Mouse (Mus musculus): ENCODE measurements around the gene Gstt4. TPM values are rescaled to one million over a fixed set of nuclear protein-coding genes. Genes with fewer than 3 reads are reported as not detected.
"Not testable (repeated sequence)": the region's sequence is repeated elsewhere in the genome, so short reads cannot be mapped to it uniquely, and the experiment has no call there.

The Gstt4 gene
- polyA plus RNA-seq, 1 experiment from 2014 or later = not detected

- not testable (repeated sequence) for DNase-seq (ENCODE audit: low spot score); H3K27ac ChIP-seq (replicated peaks; ENCODE audit: low read depth, low read length); ATAC-seq (replicated peaks; ENCODE audit: insufficient number of reproducible peaks, low FRiP score, low TSS enrichment, low read depth); H3K27me3 ChIP-seq (ENCODE audit: control insufficient read depth, insufficient read depth, low read length); H3K36me3 ChIP-seq (replicated peaks; ENCODE audit: control insufficient read depth, insufficient read depth, low read depth, low read length); H3K4me2 ChIP-seq (ENCODE audit: low read depth, low read length); H3K4me3 ChIP-seq (ENCODE audit: low read depth, low read length); H3K9me3 ChIP-seq (replicated peaks; ENCODE audit: control insufficient read depth, low read length); H3K4me1 ChIP-seq (ENCODE audit: control insufficient read depth, insufficient read depth, low read length); H3K9ac ChIP-seq (replicated peaks; ENCODE audit: low read length)
- WGBS = 34% methylated on average over 5 of the region's 5 CpGs
Measured at GRCm38 (mm10) chr10:75767756-75768155, 54.6 kb downstream of the Gstt4 start.

GRCm38 (mm10) chr10:75766856-75767255 is 55.5 kb downstream of the Gstt4 start:
- ATAC-seq (replicated peaks; ENCODE audit: insufficient number of reproducible peaks, low FRiP score, low TSS enrichment, low read depth) (no peak), DNase-seq (ENCODE audit: low spot score) (no peak)
- Histone ChIP-seq H3K36me3 (replicated peaks; ENCODE audit: control insufficient read depth, insufficient read depth, low read depth, low read length) (no peaks in the 10 kb centered on the region), H3K27ac (replicated peaks; ENCODE audit: low read depth, low read length) (no peak overlapping the region), H3K4me2 (ENCODE audit: low read depth, low read length) (no peak overlapping the region), H3K4me1 (ENCODE audit: control insufficient read depth, insufficient read depth, low read length) (no peaks in the 10 kb centered on the region), H3K27me3 (ENCODE audit: control insufficient read depth, insufficient read depth, low read length) (no peaks in the 10 kb centered on the region), H3K9ac (replicated peaks; ENCODE audit: low read length) (no peak overlapping the region), H3K4me3 (ENCODE audit: low read depth, low read length) (no peak overlapping the region), H3K9me3 (replicated peaks; ENCODE audit: control insufficient read depth, low read length) (no peaks in the 10 kb centered on the region)
- WGBS = 87% methylated on average over 6 of the region's 6 CpGs

Other genes starting within 250 kb of the Gstt4 start
- gene Ggt5, start 233.2 kb downstream of the Gstt4 start, polyA plus RNA-seq (2014; fragmentation: Nextera tagmentation; extraction: Ambion mirVana) = 0.22 and 0.46 TPM in 2 replicates
- gene Susd2, start 178.5 kb downstream of the Gstt4 start, polyA plus RNA-seq (2014; fragmentation: Nextera tagmentation; extraction: Ambion mirVana) = 1.6 and 1.9 TPM in 2 replicates
- gene Cabin1, start 58.2 kb downstream of the Gstt4 start, polyA plus RNA-seq (2014; fragmentation: Nextera tagmentation; extraction: Ambion mirVana) = 21.7 and 22.3 TPM in 2 replicates
- gene Ddt, start 49.1 kb downstream of the Gstt4 start, polyA plus RNA-seq (2014; fragmentation: Nextera tagmentation; extraction: Ambion mirVana) = 92.0 and 103 TPM in 2 replicates
- gene Gm20441, start 41.6 kb downstream of the Gstt4 start, polyA plus RNA-seq (2014; fragmentation: Nextera tagmentation; extraction: Ambion mirVana) = not detected in 2 replicates
- 5.9 and 7.8 TPM in 2 replicates for gene Gstt3, start 41.1 kb downstream of the Gstt4 start, polyA plus RNA-seq (2014; fragmentation: Nextera tagmentation; extraction: Ambion mirVana)
- gene Gstt1, start 24.0 kb downstream of the Gstt4 start, polyA plus RNA-seq (2014; fragmentation: Nextera tagmentation; extraction: Ambion mirVana) = 6.9 and 7.6 TPM in 2 replicates
- gene Gstt2, start 14.9 kb upstream of the Gstt4 start, polyA plus RNA-seq (2014; fragmentation: Nextera tagmentation; extraction: Ambion mirVana) = 8.8 and 12.7 TPM in 2 replicates
- gene Mif, start 37.7 kb upstream of the Gstt4 start, polyA plus RNA-seq (2014; fragmentation: Nextera tagmentation; extraction: Ambion mirVana) = 1,991 and 2,343 TPM in 2 replicates
- 2.3 and 3.7 TPM in 2 replicates for gene Derl3, start 70.9 kb upstream of the Gstt4 start, polyA plus RNA-seq (2014; fragmentation: Nextera tagmentation; extraction: Ambion mirVana)
- 236 and 250 TPM in 2 replicates for gene Smarcb1, start 99.1 kb upstream of the Gstt4 start, polyA plus RNA-seq (2014; fragmentation: Nextera tagmentation; extraction: Ambion mirVana)
- 8.7 and 8.8 TPM in 2 replicates for gene Chchd10, start 110.6 kb upstream of the Gstt4 start, polyA plus RNA-seq (2014; fragmentation: Nextera tagmentation; extraction: Ambion mirVana)
- 56.1 and 71.9 TPM in 2 replicates for gene Mmp11, start 114.0 kb upstream of the Gstt4 start, polyA plus RNA-seq (2014; fragmentation: Nextera tagmentation; extraction: Ambion mirVana)
- 0.29 and 0.62 TPM in 2 replicates for gene Gm867, start 118.1 kb upstream of the Gstt4 start, polyA plus RNA-seq (2014; fragmentation: Nextera tagmentation; extraction: Ambion mirVana)
- 1.1 TPM in 1 of 2 replicates, not detected in the other for gene Vpreb3, start 120.5 kb upstream of the Gstt4 start, polyA plus RNA-seq (2014; fragmentation: Nextera tagmentation; extraction: Ambion mirVana)
- gene Gm5134, start 132.0 kb upstream of the Gstt4 start, polyA plus RNA-seq (2014; fragmentation: Nextera tagmentation; extraction: Ambion mirVana) = not detected in 2 replicates
- 37.2 and 37.9 TPM in 2 replicates for gene Zfp280b, start 210.1 kb upstream of the Gstt4 start, polyA plus RNA-seq (2014; fragmentation: Nextera tagmentation; extraction: Ambion mirVana)